Mouse (Mus musculus): Measurements from ENCODE around the gene Lhx6. TPM values are rescaled to one million over a fixed set of nuclear protein-coding genes. Genes with fewer than 3 reads are reported as not detected.

Lhx6 gene
- polyA plus RNA-seq, 1 experiment from 2014 or later, result 1.1 TPM

DNA sequence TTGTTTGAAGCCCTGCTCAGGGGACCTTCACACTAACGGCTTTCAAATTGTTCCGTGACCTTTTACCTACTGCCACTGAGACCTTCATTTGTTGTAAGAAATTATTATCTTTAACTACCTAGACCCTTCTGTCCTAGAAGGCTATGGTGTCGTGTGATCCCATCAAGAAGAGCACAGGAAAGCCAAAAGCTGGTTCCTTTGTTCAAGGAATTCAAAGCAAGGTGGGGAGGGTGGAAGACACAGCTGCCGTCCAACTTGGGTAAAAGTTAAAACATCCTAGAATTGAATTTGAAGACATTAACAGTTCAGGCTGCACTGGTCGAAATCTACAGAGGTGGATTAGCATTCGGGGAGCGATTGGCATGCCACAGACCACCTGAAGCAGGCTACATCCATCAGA is 71.2 kb downstream of the Lhx6 start:
- Histone ChIP-seq H3K36me3 (ENCODE audit: control insufficient read depth, insufficient read depth, low read length) (peaks cover 14% of the 10 kb centered on the region), H3K4me1 (ENCODE audit: control insufficient read depth, insufficient read depth, low read length) (no peaks in the 10 kb centered on the region), H3K4me2 (ENCODE audit: low read depth, low read length) (no peak overlapping the region), H3K27me3 (ENCODE audit: control insufficient read depth, insufficient read depth, low read length) (no peaks in the 10 kb centered on the region), H3K4me3 (replicated peaks; ENCODE audit: low read length) (no peak overlapping the region), H3K9me3 (replicated peaks; ENCODE audit: control insufficient read depth, low read length) (0 out of 2 replicates have a peak, but pooled peaks cover 3% of the 10 kb centered on the region), H3K27ac (ENCODE audit: low read length) (no peak overlapping the region), H3K9ac (ENCODE audit: low read length) (no peak overlapping the region)
- no peak for ATAC-seq (ENCODE audit: insufficient read depth, low FRiP score)
- WGBS, result 77% methylated on average over 7 of the region's 7 CpGs

DNA sequence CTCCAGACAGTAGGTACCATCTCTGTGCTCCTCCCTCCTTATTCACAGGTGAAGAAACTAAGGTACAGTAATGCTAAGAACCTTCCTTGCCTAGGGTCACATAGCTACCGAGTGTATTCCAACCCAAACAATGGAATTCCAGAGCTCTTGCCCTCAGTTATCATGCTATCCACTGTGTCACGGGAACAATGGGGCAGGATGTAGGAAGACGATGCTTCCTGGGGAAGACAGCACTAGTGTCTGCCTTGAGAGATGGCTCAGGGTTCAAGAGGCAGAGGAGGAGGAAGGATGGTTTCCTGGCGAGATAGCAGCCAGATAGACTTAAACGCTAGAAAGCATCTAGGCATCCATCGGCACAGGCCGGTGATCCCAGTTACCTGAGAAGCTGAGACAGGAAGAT is 72.3 kb downstream of the Lhx6 start:
- no peak for ATAC-seq (ENCODE audit: insufficient read depth, low FRiP score)
- Histone ChIP-seq H3K36me3 (ENCODE audit: control insufficient read depth, insufficient read depth, low read length) (peaks cover 8% of the 10 kb centered on the region), H3K4me1 (ENCODE audit: control insufficient read depth, insufficient read depth, low read length) (no peaks in the 10 kb centered on the region), H3K27ac (ENCODE audit: low read length) (no peak overlapping the region), H3K4me3 (replicated peaks; ENCODE audit: low read length) (no peak overlapping the region), H3K9ac (ENCODE audit: low read length) (no peak overlapping the region), H3K9me3 (replicated peaks; ENCODE audit: control insufficient read depth, low read length) (0 out of 2 replicates have a peak, but pooled peaks cover 3% of the 10 kb centered on the region), H3K27me3 (ENCODE audit: control insufficient read depth, insufficient read depth, low read length) (no peaks in the 10 kb centered on the region), H3K4me2 (ENCODE audit: low read depth, low read length) (no peak overlapping the region)
- WGBS, result 73% methylated on average over 7 of the region's 7 CpGs

Other genes with a start within 250 kb of the Lhx6 start
- gene Ttll11, start 125.5 kb downstream of the Lhx6 start, polyA plus RNA-seq (2015; fragmentation: Nextera tagmentation; extraction: Ambion mirVana), result 0.21 and 0.34 TPM in 2 replicates
- gene Ndufa8, start 56.0 kb downstream of the Lhx6 start, polyA plus RNA-seq (2015; fragmentation: Nextera tagmentation; extraction: Ambion mirVana), result 242 and 259 TPM in 2 replicates
- gene Morn5, start 56.0 kb downstream of the Lhx6 start, polyA plus RNA-seq (2015; fragmentation: Nextera tagmentation; extraction: Ambion mirVana), result 0.19 and 1.0 TPM in 2 replicates
- 32.9 and 34.7 TPM in 2 replicates for gene Mrrf, start 31.0 kb upstream of the Lhx6 start, polyA plus RNA-seq (2015; fragmentation: Nextera tagmentation; extraction: Ambion mirVana)
- 60.2 and 62.0 TPM in 2 replicates for gene Rbm18, start 31.4 kb upstream of the Lhx6 start, polyA plus RNA-seq (2015; fragmentation: Nextera tagmentation; extraction: Ambion mirVana)
- 35.1 and 37.5 TPM in 2 replicates for gene Ptgs1, start 125.0 kb upstream of the Lhx6 start, polyA plus RNA-seq (2015; fragmentation: Nextera tagmentation; extraction: Ambion mirVana)